Mouse (Mus musculus) heart, embryonic 11.5 days (tissue): Measurements from ENCODE around the gene Unc13a. TPM values are rescaled to one million over a fixed set of nuclear protein-coding genes. Genes with fewer than 3 reads are reported as not detected.

ENCODE experiments used
- ATAC-seq: fragments of 200-750 bp; cut with Nextera tagmentation; replicated peaks from 2 replicates; pipeline ENCODE4 v1.8.0; 2017; ENCODE audit warnings: moderate library complexity; ENCODE audit not compliant: insufficient number of reproducible peaks, low FRiP score, low TSS enrichment
- H3K27ac ChIP-seq: fragments of 300-500 bp; sonication (generic); 2 replicates; pipeline ENCODE4 v1.5.1; 2014; ENCODE audit warnings: mild to moderate bottlenecking, low read depth, low read length
- H3K27me3 ChIP-seq: fragments of 300-500 bp; sonication (generic); 2 replicates; pipeline ENCODE4 v1.6.1; 2014; ENCODE audit warnings: mild to moderate bottlenecking, low read length, mixed read lengths; ENCODE audit not compliant: control insufficient read depth, insufficient read depth
- H3K36me3 ChIP-seq: fragments of 300-500 bp; sonication (generic); 2 replicates; pipeline ENCODE4 v1.6.1; 2014; ENCODE audit warnings: mild to moderate bottlenecking, low read length, moderate library complexity, mixed read lengths; ENCODE audit not compliant: control insufficient read depth, insufficient read depth
- H3K4me1 ChIP-seq: fragments of 300-500 bp; sonication (generic); 2 replicates; pipeline ENCODE4 v1.6.1; 2014; ENCODE audit warnings: low read length; ENCODE audit not compliant: control insufficient read depth, insufficient read depth
- H3K4me2 ChIP-seq: fragments of 300-500 bp; sonication (generic); 2 replicates; pipeline ENCODE4 v1.6.1; 2014; ENCODE audit warnings: mild to moderate bottlenecking, moderate library complexity
- H3K4me3 ChIP-seq: fragments of 300-500 bp; sonication (generic); 2 replicates; pipeline ENCODE4 v1.5.1; 2014; ENCODE audit warnings: low read depth, low read length
- H3K9ac ChIP-seq: fragments of 300-500 bp; sonication (generic); 2 replicates; pipeline ENCODE4 v1.6.1; 2014; ENCODE audit warnings: mild to moderate bottlenecking, low read depth, low read length, moderate library complexity
- H3K9me3 ChIP-seq: fragments of 300-500 bp; sonication (generic); replicated peaks from 2 replicates; pipeline ENCODE4 v1.6.1; 2016; ENCODE audit warnings: low read length; ENCODE audit not compliant: control insufficient read depth
- WGBS: fragments of 180-500 bp; shearing (Covaris S2); extraction: QIAGEN DNeasy Blood & Tissue Kit; methylation state at CpG from one replicate; pipeline ENCODE4 v1.1.7; 2014; ENCODE audit not compliant: insufficient replicate concordance; 5-methylcytosine and 5-hydroxymethylcytosine counted together
- polyA plus RNA-seq: library from polyadenylated mRNA; unstranded; fragments of >200 nt; fragmentation: Nextera tagmentation; extraction: Ambion mirVana; gene quantifications from 2 replicates; pipeline ENCODE4 v1.2.1, GENCODE M21; 2014

Gene Unc13a
- polyA plus RNA-seq, 1 experiment from 2014 or later = 0.63 TPM

- H3K27ac ChIP-seq = no peak overlapping the region
- H3K9me3 ChIP-seq = no peaks in the 10 kb centered on the region
- H3K4me3 ChIP-seq = no peak overlapping the region
- H3K4me1 ChIP-seq = peaks cover 12% of the 10 kb centered on the region
- H3K9ac ChIP-seq = no peak overlapping the region
- no peak for ATAC-seq
- no peak overlapping the region for H3K4me2 ChIP-seq
- WGBS = 69% methylated on average over 3 of the region's 3 CpGs
- 0 out of 2 replicates have a peak, but pooled peaks cover 3% of the 10 kb centered on the region for H3K27me3 ChIP-seq
- no peaks in the 10 kb centered on the region for H3K36me3 ChIP-seq
Observed at GRCm38 (mm10) chr8:71588762-71589161, 82.8 kb downstream of the Unc13a start.

GRCm38 (mm10) chr8:71586891-71587290 lies 84.7 kb downstream of the Unc13a start:
- Histone ChIP-seq H3K4me3 (no peak overlapping the region), H3K9me3 (no peaks in the 10 kb centered on the region), H3K4me1 (peaks cover 5% of the 10 kb centered on the region), H3K4me2 (no peak overlapping the region), H3K36me3 (no peaks in the 10 kb centered on the region), H3K27ac (no peak overlapping the region), H3K9ac (no peak overlapping the region), H3K27me3 (0 out of 2 replicates have a peak, but pooled peaks cover 3% of the 10 kb centered on the region)
- no peak for ATAC-seq
- WGBS = 82% methylated on average over 2 of the region's 2 CpGs

DNA sequence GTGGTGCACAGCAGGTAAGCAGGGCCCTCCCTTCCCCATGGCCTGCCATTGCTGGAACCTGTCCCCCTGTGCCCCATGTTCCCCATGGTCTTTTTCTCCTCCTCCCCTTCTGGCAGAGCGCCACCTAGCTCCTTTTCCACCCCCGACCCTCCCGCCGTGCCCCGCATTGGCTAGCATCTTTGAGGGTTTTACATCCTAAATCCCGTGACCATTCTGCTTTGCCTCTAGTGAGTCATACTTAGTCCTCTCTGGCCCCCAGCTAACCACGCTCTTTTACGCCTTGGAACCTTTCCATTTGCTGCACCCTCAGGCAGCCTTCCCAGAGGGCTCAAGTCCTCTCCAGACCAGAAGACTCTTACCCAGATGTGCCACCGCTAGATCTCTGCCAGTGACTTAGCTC lies 91.4 kb downstream of the Unc13a start:
- Histone ChIP-seq H3K9ac (no peak overlapping the region), H3K4me3 (no peak overlapping the region), H3K27me3 (0 out of 2 replicates have a peak, but pooled peaks cover 6% of the 10 kb centered on the region), H3K4me1 (no peaks in the 10 kb centered on the region), H3K36me3 (no peaks in the 10 kb centered on the region), H3K27ac (no peak overlapping the region), H3K9me3 (no peaks in the 10 kb centered on the region), H3K4me2 (no peak overlapping the region)
- no peak for ATAC-seq
- WGBS = 47% methylated on average over 9 of the region's 9 CpGs

- H3K9ac ChIP-seq = no peak overlapping the region
Observed at GRCm38 (mm10) chr8:71579476-71579875, 92.1 kb downstream of the Unc13a start.

DNA sequence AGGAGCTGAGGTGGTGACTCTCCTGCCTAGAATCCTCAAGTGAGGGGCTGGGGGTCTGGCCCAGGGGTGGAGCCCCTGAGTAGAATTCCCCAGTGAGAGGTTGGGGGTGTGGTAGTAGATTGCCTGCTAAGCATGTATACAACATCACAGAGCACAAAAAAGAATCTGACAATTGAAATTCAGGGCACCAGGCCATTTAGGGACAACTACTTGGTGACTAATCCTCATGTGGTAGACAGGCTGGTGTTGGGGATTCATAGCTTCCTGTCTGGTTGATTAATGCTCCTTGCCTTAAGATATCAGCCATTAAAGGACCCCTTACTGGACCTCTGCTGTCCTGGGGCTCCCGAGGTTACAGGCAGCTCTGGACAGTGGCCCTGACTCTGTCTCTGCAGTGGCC lies 92.5 kb downstream of the Unc13a start:
- H3K27ac ChIP-seq = no peak overlapping the region
- no peak for ATAC-seq
- H3K9ac ChIP-seq = no peak overlapping the region
- no peak overlapping the region for H3K4me2 ChIP-seq
- 63% methylated on average over 1 of the region's 1 CpGs for WGBS
- no peak overlapping the region for H3K4me3 ChIP-seq
- no peaks in the 10 kb centered on the region for H3K4me1 ChIP-seq
- H3K36me3 ChIP-seq = no peaks in the 10 kb centered on the region
- no peaks in the 10 kb centered on the region for H3K9me3 ChIP-seq
- 0 out of 2 replicates have a peak, but pooled peaks cover 3% of the 10 kb centered on the region for H3K27me3 ChIP-seq

More at GRCm38 (mm10) chr8:71579476-71579875, 92.1 kb downstream of the Unc13a start:
- Histone ChIP-seq H3K9me3 (no peaks in the 10 kb centered on the region), H3K27me3 (0 out of 2 replicates have a peak, but pooled peaks cover 3% of the 10 kb centered on the region), H3K4me3 (no peak overlapping the region), H3K36me3 (no peaks in the 10 kb centered on the region), H3K4me2 (no peak overlapping the region), H3K4me1 (no peaks in the 10 kb centered on the region), H3K27ac (no peak overlapping the region)
- no peak for ATAC-seq
- 86% methylated on average over 14 of the region's 14 CpGs for WGBS

DNA sequence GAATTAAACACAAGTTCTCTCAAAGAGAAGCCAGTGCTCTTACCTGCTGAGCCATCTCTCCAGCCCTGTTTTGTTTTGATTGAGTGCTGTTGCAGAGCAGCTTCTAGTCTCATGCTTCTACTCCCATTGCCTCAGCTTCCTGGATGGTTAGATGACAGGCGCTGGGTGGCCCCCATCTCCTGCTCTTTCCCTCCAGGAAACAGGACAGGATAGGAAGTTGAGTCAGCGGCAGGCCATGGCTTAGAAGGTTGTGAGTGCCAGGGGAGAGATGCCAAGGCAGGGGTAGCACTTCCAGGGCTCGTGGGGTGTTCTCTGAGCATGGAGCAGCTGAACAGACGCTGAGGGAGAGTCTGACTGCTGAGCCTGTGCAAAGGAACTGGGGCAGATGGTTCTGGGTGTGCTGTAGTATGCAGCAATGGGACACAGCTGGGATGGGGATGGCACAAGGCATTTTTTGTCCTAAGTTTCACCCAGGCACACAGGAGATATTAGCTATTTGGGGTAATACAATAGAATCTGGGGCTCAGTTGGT lies 93.6 kb downstream of the Unc13a start:
- Histone ChIP-seq H3K4me1 (no peaks in the 10 kb centered on the region), H3K4me2 (no peak overlapping the region), H3K4me3 (no peak overlapping the region), H3K9me3 (no peaks in the 10 kb centered on the region), H3K27me3 (0 out of 2 replicates have a peak, but pooled peaks cover 3% of the 10 kb centered on the region), H3K27ac (no peak overlapping the region), H3K9ac (no peak overlapping the region), H3K36me3 (no peaks in the 10 kb centered on the region)
- no peak for ATAC-seq
- 48% methylated on average over 4 of the region's 4 CpGs for WGBS

DNA sequence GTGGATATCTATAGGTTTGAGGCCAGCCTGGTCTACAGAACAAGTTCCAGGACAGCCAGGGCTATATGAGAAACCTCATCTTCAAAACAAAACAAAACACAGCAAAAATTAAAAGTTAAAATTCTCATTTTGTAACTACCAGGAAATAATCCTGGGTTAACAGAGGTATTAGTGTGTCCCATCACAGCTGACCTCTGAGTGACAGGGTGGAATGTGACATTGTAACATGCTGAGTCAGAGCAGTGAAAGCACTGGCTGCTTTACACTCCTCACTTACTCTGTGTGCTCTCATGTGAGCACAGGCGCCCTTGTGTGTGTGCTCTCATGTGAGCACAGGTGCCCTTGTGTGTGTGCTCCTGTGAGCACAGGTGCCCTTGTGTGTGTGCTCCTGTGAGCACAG lies 96.5 kb downstream of the Unc13a start:
- WGBS = 62% methylated on average over 1 of the region's 1 CpGs
- no peak overlapping the region for H3K9ac ChIP-seq
- H3K4me3 ChIP-seq = no peak overlapping the region
- H3K9me3 ChIP-seq = no peaks in the 10 kb centered on the region
- no peak overlapping the region for H3K27ac ChIP-seq
- no peaks in the 10 kb centered on the region for H3K27me3 ChIP-seq
- H3K36me3 ChIP-seq = no peaks in the 10 kb centered on the region
- no peak overlapping the region for H3K4me2 ChIP-seq
- ATAC-seq = no peak
- peaks cover 7% of the 10 kb centered on the region; the same call in 1 of the 2 replicates for H3K4me1 ChIP-seq

DNA sequence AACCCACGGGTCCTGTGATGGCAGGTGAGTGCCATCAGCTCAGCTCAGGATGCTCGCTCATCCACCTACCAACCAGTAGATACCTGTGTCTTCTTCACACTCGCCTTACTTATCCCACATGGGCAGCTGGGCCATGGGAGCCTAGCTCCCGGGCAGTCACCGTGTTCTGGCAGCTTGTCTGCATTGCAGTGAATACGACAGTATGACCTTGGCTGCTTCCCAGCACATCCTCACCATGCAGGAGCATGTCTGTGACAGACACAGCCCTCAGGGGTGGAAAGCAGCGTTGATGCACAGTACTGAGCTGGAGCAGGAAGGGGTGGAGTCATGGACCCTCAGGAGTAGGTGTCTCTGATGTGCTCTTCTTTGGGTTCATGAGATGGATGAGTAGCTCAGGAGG lies 97.1 kb downstream of the Unc13a start:
- H3K36me3 ChIP-seq = no peaks in the 10 kb centered on the region
- no peaks in the 10 kb centered on the region for H3K27me3 ChIP-seq
- H3K4me2 ChIP-seq = no peak overlapping the region
- 66% methylated on average over 7 of the region's 7 CpGs for WGBS
- peaks cover 7% of the 10 kb centered on the region; the same call in 1 of the 2 replicates for H3K4me1 ChIP-seq
- no peak overlapping the region for H3K27ac ChIP-seq
- H3K4me3 ChIP-seq = no peak overlapping the region
- H3K9me3 ChIP-seq = no peaks in the 10 kb centered on the region
- ATAC-seq = no peak
- H3K9ac ChIP-seq = no peak overlapping the region
